Mouse (Mus musculus) heart, embryonic 14.5 days (tissue): ENCODE measurements at regions not wholly inside any gene's neighbourhood (a gene's known extent, or its start where the extent isn't known, plus 50 kb on each side); places are given as distances from the start of the nearest gene placed in this dataset.
"Not testable (repeated sequence)": the region's sequence is repeated elsewhere in the genome, so short reads cannot be mapped to it uniquely, and the experiment has no call there.

ENCODE experiments used
- ATAC-seq: fragments of 200-750 bp; cut with Nextera tagmentation; 2 replicates; pipeline ENCODE4 v1.8.0; 2017; ENCODE audit warnings: low read depth, moderate TSS enrichment; ENCODE audit not compliant: insufficient number of reproducible peaks, insufficient read depth, low FRiP score
- H3K27ac ChIP-seq, 2 experiments: fragments of 200-500 bp in 1 of 2; fragments of 300-500 bp in 1 of 2; sonication (generic) in 1 of 2; replicated peaks in 1 of 2; 2 replicates each; pipeline ENCODE4 v1.5.1; 2012 to 2014; ENCODE audit warnings: low read depth in 2 of 2, low read length in 2 of 2, control low read depth in 1 of 2, mild to moderate bottlenecking in 1 of 2, mixed read lengths in 1 of 2; ENCODE audit not compliant: control insufficient read depth in 1 of 2, insufficient read depth in 1 of 2
- H3K27me3 ChIP-seq: fragments of 300-500 bp; sonication (generic); 2 replicates; pipeline ENCODE4 v1.6.1; 2014; ENCODE audit warnings: mild to moderate bottlenecking, low read length, control low read depth; ENCODE audit not compliant: control insufficient read depth, insufficient read depth
- H3K36me3 ChIP-seq: fragments of 300-500 bp; sonication (generic); 2 replicates; pipeline ENCODE4 v1.6.1; 2014; ENCODE audit warnings: mild to moderate bottlenecking, control low read depth, low read length, mixed read lengths; ENCODE audit not compliant: control insufficient read depth, insufficient read depth
- H3K4me1 ChIP-seq, 2 experiments: fragments of 200-500 bp in 1 of 2; fragments of 300-500 bp in 1 of 2; sonication (generic) in 1 of 2; 2 replicates each; pipeline ENCODE4 v1.6.1; 2012 to 2014; ENCODE audit warnings: low read length in 2 of 2, control low read depth in 1 of 2, mixed read lengths in 1 of 2; ENCODE audit not compliant: control insufficient read depth in 2 of 2, insufficient read depth in 2 of 2
- H3K4me2 ChIP-seq: fragments of 300-500 bp; sonication (generic); 2 replicates; pipeline ENCODE4 v1.6.1; 2014; ENCODE audit warnings: mild to moderate bottlenecking, low read length
- H3K4me3 ChIP-seq, 2 experiments: fragments of 200-500 bp in 1 of 2; fragments of 300-500 bp in 1 of 2; sonication (generic) in 1 of 2; 2 replicates each; pipeline ENCODE4 v1.5.1; 2012 to 2014; ENCODE audit warnings: low read length in 2 of 2, mild to moderate bottlenecking in 2 of 2, control low read depth in 1 of 2, low read depth in 1 of 2, moderate library complexity in 1 of 2; ENCODE audit not compliant: control insufficient read depth in 1 of 2, insufficient read depth in 1 of 2
- H3K9ac ChIP-seq: fragments of 300-500 bp; sonication (generic); 2 replicates; pipeline ENCODE4 v1.6.1; 2014; ENCODE audit warnings: mild to moderate bottlenecking, low read length
- H3K9me3 ChIP-seq: fragments of 300-500 bp; sonication (generic); 2 replicates; pipeline ENCODE4 v1.6.1; 2016; ENCODE audit warnings: low read length, control low read depth; ENCODE audit not compliant: control insufficient read depth
- WGBS: fragments of 180-500 bp; shearing (Covaris S2); extraction: QIAGEN DNeasy Blood & Tissue Kit; methylation state at CpG from one replicate; pipeline ENCODE4 v1.1.7; 2014; 5-methylcytosine and 5-hydroxymethylcytosine counted together

GRCm38 (mm10) chr2:147294926-147295325, 66.8 kb upstream of the Pax1 start:
- H3K27me3 ChIP-seq, H3K9me3 ChIP-seq, H3K4me2 ChIP-seq, H3K36me3 ChIP-seq, H3K4me3 ChIP-seq, ATAC-seq, H3K27ac ChIP-seq, H3K9ac ChIP-seq: not testable (repeated sequence)
- peaks cover 10 to 16% of the 10 kb centered on the region in 2 experiments for H3K4me1 ChIP-seq
- WGBS = 73% methylated on average over 2 of the region's 2 CpGs

- no peak for ATAC-seq
- 75% methylated on average over 3 of the region's 3 CpGs for WGBS
- peaks cover 4 to 6% of the 10 kb centered on the region in 2 experiments for H3K4me1 ChIP-seq
Observed at GRCm38 (mm10) chr2:147293294-147293688, 68.4 kb upstream of the Pax1 start.

GRCm38 (mm10) chr2:147292387-147293293, 69.1 kb upstream of the Pax1 start:
- H3K9ac ChIP-seq = no peak overlapping the region
- no peak overlapping the region for H3K27ac ChIP-seq
- H3K4me1 ChIP-seq = no peaks in the 10 kb centered on the region; a peak in 1 of 4 replicates
- H3K27me3 ChIP-seq = no peaks in the 10 kb centered on the region
- H3K4me3 ChIP-seq = no peak overlapping the region
- H3K4me2 ChIP-seq = no peak overlapping the region
- 60% methylated on average over 11 of the region's 11 CpGs for WGBS
- no peak for ATAC-seq
- H3K36me3 ChIP-seq = no peaks in the 10 kb centered on the region
- H3K9me3 ChIP-seq = no peaks in the 10 kb centered on the region

More at GRCm38 (mm10) chr2:147293294-147293688, 68.4 kb upstream of the Pax1 start:
- Histone ChIP-seq H3K4me2 (no peak overlapping the region), H3K36me3 (no peaks in the 10 kb centered on the region), H3K4me3 (no peak overlapping the region), H3K9me3 (no peaks in the 10 kb centered on the region), H3K9ac (no peak overlapping the region), H3K27ac (no peak overlapping the region), H3K27me3 (no peaks in the 10 kb centered on the region)

- Histone ChIP-seq H3K36me3 (no peaks in the 10 kb centered on the region), H3K4me1 (no peaks in the 10 kb centered on the region), H3K27me3 (no peaks in the 10 kb centered on the region), H3K9ac (no peak overlapping the region), H3K4me2 (no peak overlapping the region), H3K4me3 (no peak overlapping the region), H3K9me3 (no peaks in the 10 kb centered on the region), H3K27ac (no peak overlapping the region)
- WGBS = 62% methylated on average over 3 of the region's 3 CpGs
- ATAC-seq = no peak
Observed at GRCm38 (mm10) chr2:147283390-147283789, 78.3 kb upstream of the Pax1 start.

- Histone ChIP-seq H3K9ac (no peak overlapping the region), H3K27me3 (no peaks in the 10 kb centered on the region), H3K4me1 (no peaks in the 10 kb centered on the region), H3K36me3 (no peaks in the 10 kb centered on the region), H3K9me3 (no peaks in the 10 kb centered on the region), H3K27ac (no peak overlapping the region), H3K4me2 (no peak overlapping the region), H3K4me3 (no peak overlapping the region)
- ATAC-seq = no peak
- 73% methylated on average over 4 of the region's 4 CpGs for WGBS
Observed at GRCm38 (mm10) chr2:147277636-147278035, 83.6 kb upstream of the Nkx2-2 start.

- no peaks in the 10 kb centered on the region for H3K9me3 ChIP-seq
- H3K27me3 ChIP-seq = no peaks in the 10 kb centered on the region
- H3K4me1 ChIP-seq = no peaks in the 10 kb centered on the region
- H3K4me2 ChIP-seq = no peak overlapping the region
- H3K4me3 ChIP-seq = no peak overlapping the region
- no peaks in the 10 kb centered on the region for H3K36me3 ChIP-seq
- ATAC-seq = no peak
- H3K27ac ChIP-seq = no peak overlapping the region
- 56% methylated on average over 1 of the region's 1 CpGs for WGBS
- H3K9ac ChIP-seq = no peak overlapping the region
Observed at GRCm38 (mm10) chr2:147269171-147269570, 75.1 kb upstream of the Nkx2-2 start.

- Histone ChIP-seq H3K27me3 (no peaks in the 10 kb centered on the region), H3K4me3 (no peak overlapping the region), H3K4me2 (no peak overlapping the region), H3K27ac (no peak overlapping the region), H3K9ac (no peak overlapping the region), H3K36me3 (no peaks in the 10 kb centered on the region), H3K9me3 (no peaks in the 10 kb centered on the region), H3K4me1 (no peaks in the 10 kb centered on the region)
- ATAC-seq = no peak
- WGBS = 74% methylated on average over 5 of the region's 5 CpGs
Observed at GRCm38 (mm10) chr2:147267901-147268300, 73.9 kb upstream of the Nkx2-2 start.

- no peak overlapping the region for H3K4me3 ChIP-seq
- H3K27ac ChIP-seq = no peak overlapping the region
- ATAC-seq = no peak
- H3K9me3 ChIP-seq = no peaks in the 10 kb centered on the region
- WGBS = 74% methylated on average over 3 of the region's 3 CpGs
- no peak overlapping the region for H3K4me2 ChIP-seq
- no peaks in the 10 kb centered on the region for H3K27me3 ChIP-seq
- H3K36me3 ChIP-seq = no peaks in the 10 kb centered on the region
- H3K9ac ChIP-seq = no peak overlapping the region
- no peaks in the 10 kb centered on the region for H3K4me1 ChIP-seq
Observed at GRCm38 (mm10) chr2:147267257-147267656, 73.2 kb upstream of the Nkx2-2 start.
